Mouse (Mus musculus) adrenal gland, postnatal 14 days (tissue): ENCODE results near the gene Bsph1. TPM values are rescaled to one million over a fixed set of nuclear protein-coding genes. Genes with fewer than 3 reads are reported as not detected.
"Not testable (repeated sequence)": the region's sequence is repeated elsewhere in the genome, so short reads cannot be mapped to it uniquely, and the experiment has no call there.

Experiments
- DNase-seq: peaks from one replicate; pipeline ENCODE4 v3.0.0; 2021; ENCODE audit warnings: mixed read lengths
- long read RNA-seq, 2 experiments: library from polyadenylated mRNA; stranded (forward); transcript quantifications; one replicate each; pipeline ENCODE4 v2.0.0; 2021
- total RNA-seq: library from RNA; stranded (reverse); gene quantifications from 2 replicates; pipeline ENCODE4 v1.2.3, GENCODE M21; 2021

Bsph1 gene
- total RNA-seq, result not detected in 2 replicates
- long read RNA-seq, experiment 1, result 0 reads
- long read RNA-seq, experiment 2, result 0 reads

DNA sequence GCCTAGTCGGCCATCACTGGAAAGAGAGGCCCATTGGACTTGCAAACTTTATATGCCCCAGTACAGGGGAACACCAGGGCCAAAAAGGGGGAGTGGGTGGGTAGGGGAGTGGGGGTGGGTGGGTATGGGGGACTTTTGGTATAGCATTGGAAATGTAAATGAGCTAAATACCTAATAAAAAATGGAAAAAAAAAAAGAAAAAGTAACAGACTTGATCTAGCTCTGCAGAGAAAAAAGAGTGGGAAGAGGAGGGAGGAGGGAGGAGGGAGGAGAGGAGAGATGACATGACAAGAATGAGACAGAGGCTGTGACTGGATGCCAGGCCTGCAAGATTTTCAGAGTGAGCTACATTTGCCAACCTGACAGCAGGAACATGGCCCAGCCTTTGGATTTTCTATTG is at the start of gene Bsph1:
Bsph1 (plus strand) TSS at position 301 of the 400 bp plus-strand sequence.
- not testable (repeated sequence) for DNase-seq

DNA sequence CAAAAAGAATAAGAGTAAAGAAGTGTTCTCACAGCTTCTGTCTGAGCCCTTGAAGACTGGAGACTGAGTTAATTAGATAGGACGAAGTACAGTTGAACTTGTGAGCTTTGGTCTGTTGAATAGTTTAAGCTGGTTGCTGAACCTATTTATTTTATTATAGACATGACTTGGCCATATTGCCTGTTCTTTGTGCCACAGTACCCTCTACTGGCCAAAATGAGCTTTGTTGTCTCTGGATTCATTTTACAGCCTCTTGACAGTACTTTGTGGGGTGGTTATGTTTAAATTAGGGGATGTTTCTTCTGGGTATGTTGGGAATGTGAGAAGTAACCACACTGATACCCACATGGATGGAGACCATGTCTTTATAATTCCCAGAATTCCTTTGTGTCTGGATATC is 60.9 kb downstream of the Bsph1 start:
- peak; percentile 45 for DNase-seq

Other genes with a start within 250 kb of the Bsph1 start
- not detected in 2 replicates for gene Vmn1r89, start 237.8 kb upstream of the Bsph1 start, total RNA-seq
- 27.4 and 30.2 TPM in 2 replicates for gene Lig1, start 173.6 kb upstream of the Bsph1 start, total RNA-seq
- gene Zswim9, start 172.1 kb upstream of the Bsph1 start, total RNA-seq, result 7.4 and 10.0 TPM in 2 replicates
- gene Pla2g4c, start 126.2 kb upstream of the Bsph1 start, total RNA-seq, result 0.38 and 0.78 TPM in 2 replicates
- gene Cabp5, start 52.7 kb upstream of the Bsph1 start, total RNA-seq, result 0.22 TPM in 1 of 2 replicates, not detected in the other
- not detected in 2 replicates for gene Bsph2, start 120.2 kb downstream of the Bsph1 start, total RNA-seq
- gene Sult2a5, start 173.1 kb downstream of the Bsph1 start, total RNA-seq, result 1.2 and 28.5 TPM in 2 replicates